Mouse (Mus musculus) gastrocnemius, postnatal 14 days (tissue): ENCODE measurements around the gene Zfp74. TPM values are rescaled to one million over a fixed set of nuclear protein-coding genes. Genes with fewer than 3 reads are reported as not detected.
A peak's percentile ranks its signal among the peaks of the same experiment; 100 is the strongest.

Source experiments
- DNase-seq: peaks from one replicate; pipeline ENCODE4 v3.0.0; 2021; ENCODE audit warnings: mixed read lengths
- intact Hi-C: fragments of 180-260 bp; cut with DNase I; formaldehyde crosslinking; loops from one replicate; pipeline ENCODE4 v1.15.1; 2025; ENCODE audit warnings: low total_unique reads
- total RNA-seq, 2 experiments: library from RNA; stranded (reverse); gene quantifications; 2 replicates each; pipeline ENCODE4 v1.2.3; 2021

Gene Zfp74
- total RNA-seq, 2 experiments from 2014 or later = 4.8 to 7.3 TPM

GRCm38 (mm10) chr7:29954731-29955130, 842 bp upstream of the Zfp74 start:
- intact Hi-C loops = no loop called here
- DNase-seq = peak; percentile 27

GRCm38 (mm10) chr7:29953086-29953485, 803 bp downstream of the Zfp74 start:
- intact Hi-C loops = no loop called here
- no peak for DNase-seq

GRCm38 (mm10) chr7:29944201-29944600, 9.7 kb downstream of the Zfp74 start:
- DNase-seq = no peak
- intact Hi-C loops = no loop called here

DNA sequence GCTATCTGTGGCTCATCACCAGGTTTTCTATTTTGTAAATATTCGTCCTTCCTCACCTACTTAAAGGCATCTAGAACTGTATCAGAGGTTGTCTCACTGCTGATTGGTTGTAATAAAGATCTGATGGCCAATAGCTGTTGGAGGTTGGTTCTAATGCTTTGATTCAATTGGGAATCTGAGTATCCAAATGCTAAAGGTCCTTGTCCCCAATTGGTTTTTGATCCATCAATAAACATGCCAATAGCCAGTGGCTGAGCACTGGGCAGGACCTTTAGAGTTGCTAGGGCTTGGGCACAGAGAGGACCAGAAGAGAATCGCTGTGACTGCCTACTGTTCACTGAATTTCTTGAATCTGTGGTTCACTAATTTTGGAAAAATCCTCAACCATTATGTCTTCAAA, 10.2 kb downstream of the Zfp74 start:
- no peak for DNase-seq

DNA sequence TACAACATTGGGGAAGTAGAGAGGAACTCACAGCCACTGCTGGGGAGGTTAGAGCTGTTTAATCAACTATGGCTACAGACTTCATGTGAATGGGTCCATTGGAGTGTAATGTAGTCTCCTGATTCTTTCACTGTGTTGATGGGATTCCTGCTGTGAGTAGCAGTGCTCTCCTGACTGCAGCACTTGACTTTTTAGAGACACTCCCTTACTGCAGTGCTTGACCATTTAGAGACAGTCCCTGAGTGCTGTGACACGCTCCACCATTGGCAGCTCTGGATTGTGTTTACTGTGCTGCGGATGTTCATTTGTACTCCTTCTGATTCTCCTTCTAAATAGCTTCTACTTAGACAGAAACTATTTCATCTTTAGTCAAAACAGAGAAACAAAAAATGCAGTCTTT, 11.1 kb downstream of the Zfp74 start:
- no peak for DNase-seq
- intact Hi-C loops = no loop called here

More for the DNA sequence above, 10.2 kb downstream of the Zfp74 start:
- intact Hi-C loops = no loop called here

- intact Hi-C loops = no loop called here
- DNase-seq = no peak
These were observed 12.9 kb downstream of the Zfp74 start for GRCm38 (mm10) chr7:29941027-29941426.

- DNase-seq = no peak
- intact Hi-C loops = no loop called here
These were observed 15.0 kb downstream of the Zfp74 start for GRCm38 (mm10) chr7:29938856-29939255.

DNA sequence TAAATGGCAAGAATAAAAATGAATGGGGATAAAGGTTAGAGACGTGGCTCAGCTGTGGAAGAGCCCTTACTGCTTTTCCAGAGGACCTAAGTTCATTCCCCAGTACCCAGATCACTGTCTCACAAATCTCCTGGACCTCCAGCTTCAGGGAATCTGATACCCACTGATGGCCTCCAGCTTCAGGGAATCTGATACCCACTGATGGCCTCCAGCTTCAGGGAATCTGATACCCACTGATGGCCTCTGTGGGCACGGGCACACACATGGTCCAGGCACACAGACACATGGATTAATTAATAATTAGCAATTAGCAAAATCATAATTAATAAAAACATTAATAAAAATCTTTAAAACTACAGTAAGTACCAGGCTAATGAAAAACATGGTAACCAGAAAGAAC, 31.1 kb downstream of the Zfp74 start:
- intact Hi-C loops = no loop called here
- DNase-seq = peak; percentile 48

GRCm38 (mm10) chr7:29921439-29922093, 32.3 kb downstream of the Zfp74 start:
- no peak for DNase-seq
- intact Hi-C loops = no loop called here

DNA sequence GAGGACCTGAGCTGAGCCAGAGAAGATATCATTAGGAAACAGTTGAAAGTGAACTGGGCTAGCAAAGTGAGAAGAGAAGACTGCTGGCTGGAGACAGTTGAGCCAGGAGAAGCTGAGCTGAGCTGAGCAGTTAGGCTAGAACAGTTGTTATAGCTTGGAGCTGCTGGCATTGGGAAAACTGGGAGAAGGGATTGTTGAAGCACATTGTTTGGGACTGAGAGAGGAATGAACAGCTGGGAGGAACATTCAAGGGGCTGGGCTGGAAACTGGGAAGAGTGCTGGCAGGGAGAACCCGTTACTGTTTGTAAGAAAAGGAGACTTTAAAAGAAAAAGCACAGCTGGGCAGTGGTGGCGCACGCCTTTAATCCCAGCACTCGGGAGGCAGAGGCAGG, 35.8 kb downstream of the Zfp74 start:
- DNase-seq = peak; percentile 12
- intact Hi-C loops = no loop called here

GRCm38 (mm10) chr7:29917371-29918061, 36.4 kb downstream of the Zfp74 start:
- DNase-seq = no peak
- intact Hi-C loops = no loop called here

DNA sequence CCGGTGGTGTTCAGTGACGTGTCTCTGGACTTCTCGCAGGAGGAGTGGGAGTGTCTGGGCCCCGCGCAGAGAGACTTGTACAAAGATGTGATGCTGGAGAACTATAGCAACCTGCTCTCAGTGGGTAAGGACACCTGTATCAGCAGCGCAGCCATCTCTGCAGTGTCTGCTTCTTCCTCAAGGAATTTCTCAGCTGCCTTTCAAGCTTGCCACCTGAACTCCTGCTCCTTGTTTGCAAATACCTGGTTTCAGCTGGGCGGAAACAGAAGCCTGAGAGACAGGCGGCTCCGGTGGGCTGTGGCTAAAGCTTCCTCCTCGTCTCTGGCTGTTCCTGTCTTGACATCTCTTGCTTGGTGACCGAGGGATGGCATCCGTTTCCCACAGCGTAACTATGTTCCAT, 41.7 kb downstream of the Zfp74 start:
- intact Hi-C loops = no loop called here
- no peak for DNase-seq

DNA sequence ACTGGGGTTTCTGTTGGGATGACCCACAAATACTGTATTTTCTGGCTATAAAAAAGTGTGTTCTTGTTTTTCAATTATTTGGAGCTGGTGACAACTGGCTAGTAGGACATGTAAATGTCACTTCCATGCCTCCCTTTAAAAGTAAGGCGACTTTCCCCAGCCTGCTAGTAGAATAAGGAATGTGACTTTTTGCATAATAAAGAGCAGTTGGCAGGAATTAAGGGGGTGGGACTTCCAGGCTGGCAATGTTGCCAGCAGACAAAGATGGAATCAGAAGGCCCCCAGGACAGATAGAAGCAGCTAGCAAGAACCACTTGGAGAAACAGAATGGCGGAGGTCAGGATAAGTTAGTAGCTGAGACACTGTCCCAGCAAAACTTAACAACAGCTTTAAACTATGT, 43.6 kb downstream of the Zfp74 start:
- intact Hi-C loops = no loop called here
- DNase-seq = no peak

- intact Hi-C loops = no loop called here
- DNase-seq = peak; percentile 82
These were observed 45.5 kb downstream of the Zfp74 start, which contains the start of gene Zfp383 for GRCm38 (mm10) chr7:29908130-29908950. TSS of gene Zfp383 (plus strand) at chr7:29908223.

GRCm38 (mm10) chr7:29907206-29907605, 46.7 kb downstream of the Zfp74 start:
- intact Hi-C loops = no loop called here
- no peak for DNase-seq

GRCm38 (mm10) chr7:29906682-29907058, 47.2 kb downstream of the Zfp74 start:
- DNase-seq = no peak
- intact Hi-C loops = no loop called here

GRCm38 (mm10) chr7:29905966-29906681, 47.8 kb downstream of the Zfp74 start, which contains the start of gene Zfp27:
TSS of gene Zfp27 (minus strand) at chr7:29906572.
- intact Hi-C loops = no loop called here
- peak; percentile 34 for DNase-seq

GRCm38 (mm10) chr7:29904101-29904500, 49.8 kb downstream of the Zfp74 start:
- intact Hi-C loops = no loop called here
- no peak for DNase-seq

GRCm38 (mm10) chr7:29898351-29898750, 55.5 kb downstream of the Zfp74 start:
- no peak for DNase-seq
- intact Hi-C loops = no loop called here

DNA sequence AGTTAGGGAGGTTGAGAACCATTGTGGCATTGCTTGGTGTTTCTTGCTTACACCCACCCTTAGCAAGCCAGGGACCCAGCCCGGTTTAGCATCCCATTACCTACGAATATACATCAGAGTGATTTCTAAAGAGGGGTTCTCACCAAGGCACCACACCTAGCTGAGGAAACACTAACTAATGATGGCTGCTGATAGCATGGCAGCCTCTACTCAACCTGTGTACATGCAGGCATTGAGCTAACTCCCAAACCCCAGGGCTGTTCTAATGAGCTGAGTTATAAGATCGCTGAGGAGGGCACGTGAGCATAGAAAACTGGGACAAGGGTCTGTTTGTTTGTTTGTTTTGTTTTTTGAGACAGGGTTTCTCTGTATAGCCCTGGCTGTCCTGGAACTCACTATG, 61.1 kb downstream of the Zfp74 start:
- intact Hi-C loops = no loop called here

More for the DNA sequence above, 61.1 kb downstream of the Zfp74 start:
- no peak for DNase-seq
